Mouse (Mus musculus) naive thymus-derived CD4-positive, alpha-beta T cell, adult 2 months (primary cell): ENCODE results near the gene Med14.

Source experiments
- DNase-seq: peaks from one replicate; pipeline ENCODE4 v3.0.0-alpha.2; 2011; ENCODE audit warnings: low read depth

Med14 gene

GRCm38 (mm10) chrX:12673054-12673775 lies 88.7 kb downstream of the Med14 start, which contains the start of gene 1810030O07Rik:
Gene 1810030O07Rik, minus strand, starts transcription at chrX:12673668.
- DNase-seq: peak; percentile 92

- DNase-seq: no peak
Measured at GRCm38 (mm10) chrX:12653879-12654278, 108.0 kb downstream of the Med14 start.

- no peak for DNase-seq
Measured at GRCm38 (mm10) chrX:12651906-12652305, 110.0 kb downstream of the Med14 start.

GRCm38 (mm10) chrX:12645531-12646304 lies 116.2 kb downstream of the Med14 start:
- no peak for DNase-seq

GRCm38 (mm10) chrX:12644976-12645375 lies 116.9 kb downstream of the Med14 start:
- no peak for DNase-seq
